Mouse (Mus musculus): ENCODE results near the gene Krt16.

GRCm38 (mm10) chr11:100198666-100199065, 50.0 kb downstream of the Krt16 start:
- TF ChIP-seq GATA1 (IDR thresholded peaks at IDR 0.05; ENCODE audit: borderline replicate concordance, low read length) (no peak), FLI1 (IDR thresholded peaks at IDR 0.05; ENCODE audit: low read length) (no peak)
